Mouse (Mus musculus): ENCODE results near the gene Pkp4.

The Pkp4 gene

DNA sequence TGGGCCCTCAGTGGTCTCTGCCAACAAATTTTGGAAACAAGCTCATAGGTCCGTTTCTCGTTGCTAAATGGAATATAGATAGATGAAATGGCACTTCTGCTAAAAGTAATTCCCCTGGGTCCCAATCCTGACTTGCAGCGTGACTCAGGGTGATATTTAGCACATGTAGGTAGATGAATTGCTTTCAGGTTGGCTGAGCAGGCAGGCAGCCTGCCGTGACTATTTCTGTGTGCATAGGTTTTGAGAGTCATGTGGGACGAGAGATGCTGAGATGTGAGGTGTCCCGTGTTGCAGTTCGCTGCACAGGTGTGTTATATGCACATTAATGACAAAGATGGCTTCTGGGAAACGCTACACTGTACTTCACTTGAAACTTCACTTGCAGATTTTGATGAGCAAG lies 111.2 kb downstream of the Pkp4 start:
- no peak for DNase-seq (ENCODE audit: low read depth, low spot score)

DNA sequence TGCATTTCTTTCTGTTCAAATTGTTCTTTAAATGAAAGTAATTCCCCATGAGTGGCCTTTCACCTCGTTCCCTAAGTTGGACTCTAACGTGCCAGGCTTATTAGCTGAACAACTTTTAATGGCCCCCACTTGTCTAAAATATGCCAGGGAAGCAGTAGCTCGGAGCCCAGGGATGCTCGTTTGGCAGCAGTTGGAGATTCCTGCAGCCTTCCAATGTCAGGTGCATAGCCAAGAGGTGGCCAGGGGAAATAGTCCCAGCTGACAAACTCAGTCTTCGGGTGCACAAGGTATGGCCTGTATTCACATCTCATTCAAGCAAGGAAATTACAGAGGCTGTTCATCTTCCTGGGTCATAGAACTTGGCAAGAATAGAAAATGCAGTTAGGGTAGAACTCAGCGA lies 112.1 kb downstream of the Pkp4 start:
- no peak for DNase-seq (ENCODE audit: low read depth, low spot score)

DNA sequence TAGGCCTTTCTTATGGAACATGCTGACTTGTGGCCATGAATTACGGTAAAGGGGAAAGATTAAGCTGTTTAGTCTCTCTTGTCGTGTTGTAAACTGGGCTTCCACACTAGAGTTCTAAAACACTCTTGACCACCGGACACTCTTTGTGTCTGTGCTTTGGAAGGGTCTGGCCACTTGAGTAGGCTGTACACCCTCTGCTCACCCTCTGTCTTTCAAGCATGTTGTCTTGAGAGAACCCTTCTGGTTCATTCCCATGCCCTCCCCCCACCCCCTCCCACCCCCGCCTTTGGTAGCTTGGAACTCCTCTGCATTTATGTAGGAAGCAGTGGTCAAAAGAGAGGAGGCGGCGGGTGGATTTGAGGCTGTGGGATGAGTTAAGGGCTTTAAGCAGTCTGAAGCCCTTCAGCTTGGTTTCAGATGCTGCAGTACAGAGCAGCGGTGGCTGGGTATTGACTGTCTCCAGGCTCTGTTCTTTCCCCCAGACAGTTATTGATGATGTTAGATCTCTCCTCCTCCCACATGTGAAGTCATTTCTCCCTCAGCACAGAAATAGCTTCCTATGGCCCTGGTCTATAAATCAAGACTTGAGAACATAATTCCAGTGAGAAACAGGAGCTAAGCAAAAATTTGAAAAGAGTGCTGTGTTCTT lies 120.4 kb downstream of the Pkp4 start:
- DNase-seq (ENCODE audit: low read depth, low spot score): no peak

DNA sequence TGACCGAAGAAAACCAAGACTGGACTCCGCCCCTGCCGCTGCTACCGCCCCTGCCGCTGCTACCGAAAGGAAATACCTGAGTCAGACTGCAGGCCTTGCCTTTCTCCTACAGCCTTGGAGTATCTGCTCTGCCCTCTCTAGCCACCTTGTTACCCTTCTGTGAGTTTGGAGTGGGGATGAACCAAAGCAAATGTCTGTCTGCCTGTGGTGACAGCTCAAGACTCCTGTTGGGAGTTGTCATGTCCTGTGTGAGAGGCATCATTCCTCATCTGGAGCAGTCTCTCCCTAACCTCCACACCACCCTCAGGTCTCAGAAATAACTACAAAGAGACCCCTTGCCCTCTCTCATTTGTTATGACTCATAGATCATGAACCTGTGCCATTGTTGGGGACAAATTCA lies 122.3 kb downstream of the Pkp4 start:
- DNase-seq (ENCODE audit: low read depth, low spot score): no peak

DNA sequence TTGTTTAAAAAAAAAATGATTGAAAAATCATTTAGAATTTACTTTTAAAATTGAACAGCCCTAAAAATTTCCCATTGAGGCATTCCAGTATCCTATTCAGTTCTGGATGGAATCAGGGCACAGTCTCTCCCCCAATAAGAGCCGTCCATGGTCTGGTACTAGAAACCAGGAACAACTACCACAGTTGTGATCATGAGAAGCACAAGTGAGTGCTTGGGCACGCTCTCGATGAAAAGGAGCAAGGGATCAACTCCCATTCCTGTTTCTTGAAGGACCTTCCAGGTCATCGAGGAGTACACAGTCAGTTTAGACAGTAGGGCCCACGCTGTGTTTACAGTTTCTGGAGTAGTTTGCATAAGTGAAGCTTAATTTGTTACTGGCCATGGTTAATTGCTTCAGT lies 123.6 kb downstream of the Pkp4 start:
- DNase-seq (ENCODE audit: low read depth, low spot score): no peak

DNA sequence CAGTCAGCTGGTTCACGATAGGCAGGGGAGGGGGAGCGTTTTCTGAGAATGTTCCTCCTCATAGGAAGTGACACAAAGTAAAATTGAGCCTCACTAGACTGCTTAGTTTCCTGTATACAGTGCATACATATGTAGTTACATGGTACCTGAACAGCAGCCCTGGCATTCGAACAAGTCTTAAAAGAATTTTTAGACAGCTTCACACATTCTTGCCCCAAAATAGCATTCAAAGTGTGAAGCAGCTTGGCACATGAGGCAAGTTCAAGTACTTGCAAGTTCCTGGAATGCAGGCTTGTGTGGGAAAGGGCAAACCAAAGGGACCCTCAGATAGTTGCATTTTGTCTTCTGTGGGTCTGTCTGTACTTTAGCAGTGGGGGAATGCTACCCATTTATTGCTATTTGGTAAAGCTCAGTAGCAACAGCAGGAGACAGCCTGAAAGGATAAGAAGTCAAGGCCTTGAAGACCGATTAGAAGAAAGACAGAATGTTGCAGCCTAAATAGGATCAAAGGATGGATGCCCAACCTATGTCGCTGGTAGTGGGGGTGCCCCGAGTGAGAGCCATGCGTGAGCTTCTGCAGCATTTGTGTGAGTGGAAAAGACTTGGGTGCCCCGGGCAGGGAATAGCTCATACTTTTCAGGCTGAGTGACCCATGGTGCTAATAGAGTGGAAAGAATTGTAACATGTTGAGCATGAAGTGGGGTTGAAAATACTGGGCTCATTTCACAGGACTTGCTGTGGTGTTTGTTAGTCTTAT lies 124.3 kb downstream of the Pkp4 start:
- DNase-seq (ENCODE audit: low read depth, low spot score): no peak

DNA sequence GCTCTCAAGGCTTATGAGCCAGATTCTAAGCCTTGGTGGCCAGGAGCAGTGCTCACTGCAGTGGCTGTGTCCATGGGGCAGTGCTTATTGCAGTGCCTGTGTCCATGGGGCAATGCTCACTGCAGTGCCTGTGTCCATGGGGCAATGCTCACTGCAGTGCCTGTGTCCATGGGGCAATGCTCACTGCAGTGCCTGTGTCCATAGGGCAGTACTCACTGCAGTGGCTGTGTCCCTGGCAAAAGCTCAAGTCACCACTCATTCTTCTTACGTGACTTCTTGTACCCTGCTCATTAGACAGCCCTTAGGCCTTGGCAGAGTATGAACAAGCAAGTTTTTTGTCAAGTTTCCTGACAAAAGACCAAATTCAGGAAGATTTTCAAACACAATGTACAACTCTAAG lies 124.9 kb downstream of the Pkp4 start:
- DNase-seq (ENCODE audit: low read depth, low spot score): no peak

DNA sequence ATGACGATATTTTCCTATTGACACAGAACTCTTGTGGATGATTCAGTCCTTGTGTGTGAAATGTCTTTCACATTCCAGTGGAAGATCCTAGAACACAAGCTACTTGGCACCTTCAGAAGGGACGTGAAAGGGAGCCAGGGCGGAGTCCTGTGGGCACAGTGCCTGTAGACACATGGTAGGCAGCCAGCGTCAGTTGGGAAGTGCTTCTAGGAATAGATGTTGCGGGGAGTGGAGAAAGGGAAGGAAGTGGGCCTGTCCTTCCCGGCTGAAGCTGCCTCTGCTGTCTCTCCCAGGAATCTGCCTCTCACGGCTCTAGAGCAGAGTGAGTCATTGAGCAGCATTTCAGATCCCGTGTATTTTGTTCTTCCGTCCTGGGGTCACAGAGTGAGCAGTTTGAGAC lies 125.6 kb downstream of the Pkp4 start:
- DNase-seq (ENCODE audit: low read depth, low spot score): no peak

DNA sequence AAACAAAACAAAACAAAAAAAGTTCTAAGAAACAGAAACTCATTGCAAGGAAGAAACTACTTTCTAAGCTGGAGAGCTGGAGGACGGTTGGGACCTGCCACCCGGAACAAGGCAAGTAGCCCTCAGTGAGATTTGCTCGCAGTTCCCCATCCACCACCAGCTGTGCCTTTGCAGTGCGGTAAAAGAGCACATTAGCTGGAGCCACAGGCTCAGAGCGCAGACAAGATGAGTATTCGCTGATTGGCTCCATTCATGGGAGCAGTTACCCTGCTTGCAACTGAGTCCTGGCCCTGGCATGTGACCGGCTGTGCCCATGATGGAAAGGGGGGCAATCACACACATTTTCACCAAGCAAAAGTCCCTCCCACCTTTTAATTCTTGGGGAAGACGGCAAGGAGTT lies 127.0 kb downstream of the Pkp4 start:
- DNase-seq (ENCODE audit: low read depth, low spot score): no peak

DNA sequence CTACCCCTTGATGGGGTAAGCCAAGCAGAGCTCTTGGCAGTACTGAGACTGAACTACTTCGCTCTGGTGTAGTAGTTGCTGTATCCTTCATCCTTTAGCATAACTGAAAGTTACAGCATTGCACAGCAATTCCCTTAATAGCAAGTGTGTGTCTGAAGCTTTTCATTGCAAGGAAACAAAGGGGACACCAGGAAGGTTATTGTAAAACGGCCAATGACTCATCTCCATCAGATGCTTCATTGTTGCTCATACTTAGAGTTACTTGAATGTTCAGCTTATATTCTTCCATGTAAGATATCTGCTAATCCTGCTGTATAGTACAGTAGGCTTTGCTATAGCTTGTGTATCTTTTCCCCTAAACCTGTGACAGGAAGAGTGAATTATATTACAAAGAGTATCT lies 128.8 kb downstream of the Pkp4 start:
- no peak for DNase-seq (ENCODE audit: low read depth, low spot score)

DNA sequence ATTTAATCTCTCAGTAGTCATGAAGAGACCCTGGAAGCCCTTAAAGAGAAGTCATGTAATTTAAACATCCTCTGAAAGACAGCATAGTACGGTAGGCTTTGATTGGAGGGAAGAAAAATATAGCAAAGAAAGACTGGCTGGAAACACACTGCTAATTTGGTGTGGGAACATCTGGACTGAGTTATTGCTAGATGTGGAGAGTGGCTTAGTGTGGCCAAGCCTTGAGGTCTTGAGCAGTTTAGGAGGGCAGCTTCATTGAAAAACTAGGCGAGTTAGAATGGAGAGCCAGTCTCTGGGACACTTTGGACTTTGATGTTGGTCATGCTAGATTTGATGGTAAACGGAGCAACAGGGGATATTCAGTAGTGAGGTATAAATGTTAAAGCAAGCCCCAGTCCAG lies 129.7 kb downstream of the Pkp4 start:
- no peak for DNase-seq (ENCODE audit: low read depth, low spot score)

DNA sequence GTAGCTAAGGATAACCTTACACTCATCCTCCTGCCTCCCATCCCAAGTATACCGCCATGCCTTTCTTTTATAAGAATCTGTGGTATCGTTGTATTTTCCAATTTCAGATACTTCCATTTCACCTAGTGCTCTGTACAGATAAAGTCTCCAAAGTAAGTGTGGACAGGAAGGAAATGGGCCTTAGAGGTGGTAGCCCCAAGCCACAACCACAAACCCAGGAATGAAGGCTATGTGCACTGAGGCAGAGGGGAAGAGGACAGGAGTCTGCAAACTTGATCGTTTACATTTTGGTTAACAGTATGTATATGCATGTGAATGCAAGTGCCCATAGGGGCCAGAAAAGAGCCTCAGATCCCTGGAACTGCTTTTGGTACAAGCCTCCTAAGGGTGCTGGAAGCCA lies 139.2 kb downstream of the Pkp4 start:
- DNase-seq (ENCODE audit: low read depth, low spot score): no peak

DNA sequence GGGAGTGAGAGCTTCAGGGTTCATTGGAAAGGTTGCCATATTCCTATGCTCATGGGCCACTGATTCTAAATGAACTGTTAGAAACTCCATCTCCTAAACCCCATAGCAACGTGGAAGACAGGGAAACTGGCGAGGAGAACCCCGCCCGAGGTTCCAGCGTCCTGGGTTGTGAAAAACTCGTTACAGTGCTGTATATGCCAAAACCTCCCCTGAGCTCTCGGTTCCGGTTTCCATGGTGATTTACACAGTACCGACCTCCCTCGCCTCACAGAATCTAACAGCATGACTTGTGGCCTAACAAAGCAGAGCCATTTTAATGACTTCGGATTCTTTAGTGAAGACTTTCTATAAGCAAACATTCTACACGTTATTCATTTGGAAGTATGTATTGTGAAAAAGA lies 141.0 kb downstream of the Pkp4 start:
- no peak for DNase-seq (ENCODE audit: low read depth, low spot score)

DNA sequence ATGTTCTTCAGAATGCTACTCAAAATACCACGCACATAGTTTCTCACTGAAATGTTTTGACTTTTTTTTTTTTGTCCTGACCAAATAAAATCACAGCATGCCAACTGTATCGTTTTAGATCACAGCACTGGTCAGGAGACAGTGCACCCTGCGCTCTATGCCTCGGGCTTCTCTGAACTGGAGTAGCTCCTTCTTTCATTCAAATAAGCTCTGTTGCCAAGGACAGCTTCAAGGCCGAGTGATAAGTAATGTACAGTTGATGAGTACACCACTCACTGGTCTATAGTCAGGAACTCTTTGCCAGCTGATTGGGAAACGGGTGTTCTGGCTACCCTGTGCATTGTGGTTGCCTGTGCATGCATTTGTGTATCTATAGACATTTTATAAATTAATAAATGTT lies 141.8 kb downstream of the Pkp4 start:
- no peak for DNase-seq (ENCODE audit: low read depth, low spot score)

DNA sequence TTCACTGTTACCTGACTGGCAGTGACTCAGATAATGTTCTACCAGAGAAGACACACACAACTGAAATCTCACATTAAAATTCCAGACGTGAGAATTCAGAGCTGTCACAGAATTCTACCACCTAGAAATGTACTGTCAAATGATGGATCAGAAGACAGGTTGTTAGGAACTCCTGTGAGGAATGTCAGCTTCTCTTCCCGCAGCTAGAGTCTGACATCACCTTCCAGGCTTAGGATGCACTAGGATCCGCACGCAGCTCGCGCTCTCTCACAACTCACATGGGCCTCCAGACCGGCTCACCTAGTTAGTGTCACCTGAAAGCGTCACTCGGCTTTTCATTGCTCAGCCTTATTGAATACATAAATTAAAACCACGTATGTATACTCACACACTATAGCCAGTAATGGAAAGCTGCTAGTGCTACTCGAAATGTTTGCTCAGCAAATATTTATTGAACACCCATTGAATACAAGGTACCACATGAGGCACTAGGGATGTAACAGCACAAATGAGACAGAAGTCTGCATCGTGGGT lies 142.9 kb downstream of the Pkp4 start:
- DNase-seq (ENCODE audit: low read depth, low spot score): no peak

DNA sequence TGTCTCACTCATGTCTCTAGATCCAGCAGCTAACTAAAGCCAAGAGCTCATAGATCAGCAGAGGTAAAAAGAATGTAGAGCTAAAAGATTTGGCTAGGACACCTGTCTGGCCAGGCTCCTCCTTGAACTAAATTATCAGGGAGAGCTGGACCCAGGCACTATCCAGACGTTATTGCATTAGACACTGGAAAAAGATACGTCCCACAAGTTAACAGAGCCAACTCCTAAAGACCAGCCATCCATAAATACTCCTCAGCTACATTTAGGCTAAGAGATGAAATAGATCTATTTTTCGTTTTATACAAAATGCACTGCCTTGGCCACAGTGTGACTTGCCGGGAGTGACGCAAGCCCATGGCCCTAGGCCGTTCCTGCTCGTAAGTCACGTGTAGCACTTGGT lies 146.7 kb downstream of the Pkp4 start:
- no peak for DNase-seq (ENCODE audit: low read depth, low spot score)

DNA sequence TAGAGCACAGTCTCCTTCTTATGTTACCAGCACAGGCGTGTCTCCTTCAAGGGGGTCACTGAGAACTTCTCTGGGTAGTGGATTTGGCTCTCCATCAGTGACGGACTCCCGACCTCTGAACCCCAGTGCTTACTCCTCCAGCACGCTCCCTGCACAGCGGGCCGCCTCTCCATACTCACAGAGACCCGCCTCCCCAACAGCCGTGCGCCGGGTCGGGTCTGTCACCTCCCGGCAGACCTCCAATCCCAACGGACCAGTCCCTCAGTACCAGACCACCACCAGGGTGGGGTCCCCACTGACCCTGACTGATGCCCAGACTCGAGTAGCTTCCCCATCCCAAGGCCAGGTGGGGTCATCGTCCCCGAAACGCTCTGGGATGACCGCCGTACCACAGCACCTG lies 147.4 kb downstream of the Pkp4 start:
- DNase-seq (ENCODE audit: low read depth, low spot score): no peak

DNA sequence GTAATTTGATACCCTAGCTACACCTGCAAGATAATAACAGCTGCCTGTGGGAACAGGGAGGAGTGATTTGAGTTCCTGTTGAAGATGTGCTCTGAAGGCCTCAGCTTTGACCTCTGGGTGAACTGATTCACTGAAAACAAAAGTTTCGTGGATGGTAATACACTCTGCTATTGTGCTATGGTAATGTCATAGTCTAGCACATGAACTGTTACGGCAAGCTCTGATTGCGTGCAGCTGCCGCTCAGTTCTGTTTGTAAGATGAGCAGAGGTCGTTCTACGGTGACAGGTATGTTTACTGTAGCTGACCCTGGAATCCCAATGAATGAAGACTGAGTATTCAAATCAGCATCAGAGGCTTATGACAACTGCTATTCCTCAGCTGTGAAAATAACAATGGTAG lies 152.6 kb downstream of the Pkp4 start:
- no peak for DNase-seq (ENCODE audit: low read depth, low spot score)

DNA sequence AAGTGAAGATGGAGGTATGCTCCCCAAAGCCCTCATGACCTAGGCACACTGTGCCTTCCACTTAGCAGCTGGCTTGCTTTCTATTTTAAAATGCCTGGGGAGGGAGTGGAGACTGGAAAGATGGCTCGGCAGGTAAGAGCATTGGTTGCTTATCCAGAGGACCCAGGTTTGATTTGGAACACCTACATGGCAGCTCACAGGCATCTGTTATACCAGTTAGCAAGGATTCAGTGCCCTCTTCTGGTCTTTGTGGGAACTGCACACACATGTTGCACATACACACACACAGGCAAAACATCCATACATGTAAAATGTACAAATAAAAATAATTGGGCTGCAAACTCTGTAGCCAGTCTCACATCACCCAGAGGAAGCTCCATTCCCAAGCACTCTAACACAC lies 158.0 kb downstream of the Pkp4 start:
- DNase-seq (ENCODE audit: low read depth, low spot score): no peak

DNA sequence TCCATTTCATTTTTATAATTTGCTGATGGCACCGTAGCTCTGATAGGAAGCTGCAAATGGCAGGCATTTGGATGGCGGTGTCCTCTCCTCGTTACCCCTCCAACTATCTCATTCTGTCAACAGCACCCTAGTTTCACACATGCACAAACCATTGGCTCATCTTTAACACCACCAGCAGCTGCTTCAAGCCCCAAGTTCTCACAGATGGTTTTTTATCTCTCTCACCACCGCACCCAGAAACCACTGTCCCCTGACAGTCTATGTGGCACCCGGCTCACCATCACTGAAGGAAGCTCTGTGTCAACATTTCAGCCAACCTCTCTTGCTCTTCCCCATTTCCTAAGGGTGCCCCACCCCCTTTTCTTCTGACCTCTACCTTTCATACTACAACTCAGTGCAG lies 167.3 kb downstream of the Pkp4 start:
- DNase-seq (ENCODE audit: low read depth, low spot score): no peak

DNA sequence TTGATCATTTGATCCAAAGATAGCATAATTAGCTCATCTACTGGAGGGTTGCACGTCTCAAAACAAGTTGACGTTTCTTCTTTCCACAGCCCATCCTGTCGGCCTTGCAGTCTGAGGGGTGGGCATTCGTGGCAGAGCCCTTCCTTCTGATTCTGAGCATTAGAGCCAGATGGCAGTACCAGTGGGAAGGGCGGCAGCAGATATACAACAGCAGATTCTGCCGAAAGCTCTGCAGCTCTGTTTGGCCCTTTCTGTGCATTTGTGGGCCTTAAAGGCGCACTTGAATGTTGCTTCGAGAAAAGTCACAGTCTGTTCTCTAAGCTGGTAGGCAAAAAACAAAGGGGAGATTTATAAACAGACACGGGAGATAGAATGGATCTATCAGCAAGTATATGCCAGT lies 170.4 kb downstream of the Pkp4 start:
- DNase-seq (ENCODE audit: low read depth, low spot score): no peak

DNA sequence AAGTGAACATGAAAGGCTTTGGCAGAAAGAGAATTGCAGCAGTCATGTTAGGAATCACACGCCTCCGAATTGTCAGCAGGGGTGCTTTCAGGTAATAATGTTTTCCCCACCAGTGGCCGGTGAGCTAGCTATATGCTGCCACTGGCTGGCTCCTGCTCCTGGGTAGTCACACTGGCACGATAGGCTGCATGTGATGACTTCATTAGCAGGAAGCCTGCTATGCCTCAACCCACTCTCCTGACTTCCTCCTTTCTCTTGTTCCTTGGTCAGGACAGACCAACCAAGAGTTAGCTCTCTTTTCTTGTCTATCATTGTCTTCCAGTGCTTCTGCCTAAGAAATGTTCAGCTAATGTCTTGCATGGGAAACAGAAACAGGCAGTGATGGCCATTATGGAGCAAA lies 171.9 kb downstream of the Pkp4 start:
- no peak for DNase-seq (ENCODE audit: low read depth, low spot score)

DNA sequence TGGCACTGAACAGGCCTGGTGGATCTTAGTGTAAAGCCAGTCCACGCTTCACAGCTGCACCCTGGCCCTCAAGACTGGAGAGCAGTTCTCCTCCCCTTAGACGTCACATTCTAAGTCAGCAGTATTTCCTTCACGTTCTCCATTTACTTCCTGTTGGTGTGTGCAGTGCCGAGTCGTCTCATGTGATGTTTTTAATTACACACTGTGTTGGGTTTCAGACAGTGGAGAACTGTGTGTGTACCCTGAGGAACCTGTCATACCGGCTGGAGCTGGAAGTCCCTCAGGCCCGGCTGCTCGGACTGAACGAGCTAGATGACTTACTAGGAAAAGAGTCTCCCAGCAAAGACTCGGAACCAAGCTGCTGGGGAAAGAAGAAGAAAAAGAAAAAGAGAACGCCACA lies 177.9 kb downstream of the Pkp4 start:
- DNase-seq (ENCODE audit: low read depth, low spot score): no peak

DNA sequence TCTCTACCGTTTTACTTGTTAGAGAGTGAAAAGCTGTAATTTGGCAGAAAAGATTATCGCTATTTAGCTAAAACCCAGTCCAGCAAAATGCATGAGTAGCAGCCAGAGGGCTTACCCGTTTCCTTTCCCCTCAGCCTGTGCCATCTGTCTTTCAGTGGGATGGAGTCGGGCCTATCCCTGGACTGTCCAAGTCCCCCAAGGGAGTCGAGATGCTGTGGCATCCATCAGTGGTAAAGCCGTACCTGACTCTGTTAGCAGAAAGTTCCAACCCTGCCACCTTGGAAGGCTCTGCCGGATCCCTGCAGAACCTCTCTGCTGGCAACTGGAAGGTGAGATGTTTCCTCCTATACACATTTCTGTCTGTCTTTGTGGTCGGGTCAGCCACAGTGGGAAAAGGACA lies 178.3 kb downstream of the Pkp4 start:
- DNase-seq (ENCODE audit: low read depth, low spot score): no peak

Data from retina, postnatal 7 days (tissue).